Mouse (Mus musculus) ES-E14 (cell line): Measurements from ENCODE around the gene Rtn4ip1. TPM values are rescaled to one million over a fixed set of nuclear protein-coding genes. Genes with fewer than 3 reads are reported as not detected.

Source experiments
- DNase-seq: peaks from one replicate; pipeline ENCODE4 v3.0.0-alpha.2; 2013; ENCODE audit warnings: low read depth, low spot score
- H3K27ac ChIP-seq: 2 replicates; pipeline ENCODE4 v1.5.1; 2012; ENCODE audit warnings: low read depth, mild to moderate bottlenecking, low read length, moderate library complexity, mixed read lengths; ENCODE audit not compliant: poor library complexity, insufficient read depth, severe bottlenecking
- H3K36me3 ChIP-seq: 2 replicates; pipeline ENCODE4 v1.6.1; 2012; ENCODE audit warnings: mild to moderate bottlenecking, low read length, moderate library complexity, mixed read lengths; ENCODE audit not compliant: control insufficient read depth, poor library complexity, insufficient read depth, severe bottlenecking
- H3K4me1 ChIP-seq, 2 experiments: fragments of 150-350 bp in 1 of 2; sonication (generic) in 1 of 2; 2 replicates each; pipeline ENCODE4 v1.6.1; 2012; ENCODE audit warnings: low read length in 2 of 2, mild to moderate bottlenecking in 1 of 2, mixed read lengths in 1 of 2; ENCODE audit not compliant: control insufficient read depth in 2 of 2, insufficient read depth in 2 of 2, poor library complexity in 1 of 2
- H3K4me3 ChIP-seq, 2 experiments: fragments of 150-350 bp in 1 of 2; sonication (generic) in 1 of 2; 2 replicates each; pipeline ENCODE4 v1.5.1; 2012; ENCODE audit warnings: low read length in 2 of 2, low read depth in 1 of 2, mild to moderate bottlenecking in 1 of 2, mixed read lengths in 1 of 2; ENCODE audit not compliant: insufficient read depth in 1 of 2, poor library complexity in 1 of 2, severe bottlenecking in 1 of 2
- H3K9ac ChIP-seq: 2 replicates; pipeline ENCODE4 v1.6.1; 2012; ENCODE audit warnings: low read depth, mild to moderate bottlenecking, low read length, mixed read lengths; ENCODE audit not compliant: poor library complexity, insufficient read depth, severe bottlenecking
- H3K9me3 ChIP-seq: fragments of 150-350 bp; sonication (generic); 2 replicates; pipeline ENCODE4 v1.6.1; 2012; ENCODE audit warnings: low read depth, mild to moderate bottlenecking, low read length; ENCODE audit not compliant: control insufficient read depth, insufficient read depth
- CHD2 ChIP-seq: IDR thresholded peaks from 2 replicates; pipeline ENCODE4 v1.6.1; 2014; ENCODE audit warnings: mild to moderate bottlenecking, low read depth, low read length, inconsistent platforms
- HCFC1 ChIP-seq: IDR thresholded peaks from 2 replicates; pipeline ENCODE4 v1.6.1; 2012; ENCODE audit warnings: low read length, inconsistent platforms, borderline replicate concordance; ENCODE audit not compliant: insufficient read depth
- MAFK ChIP-seq: IDR thresholded peaks from 2 replicates; pipeline ENCODE4 v1.6.1; 2014; ENCODE audit warnings: mild to moderate bottlenecking, low read depth, low read length, inconsistent platforms; ENCODE audit not compliant: insufficient read depth
- ZC3H11A ChIP-seq: IDR thresholded peaks from 2 replicates; pipeline ENCODE4 v1.6.1; 2012; ENCODE audit warnings: low read depth, mild to moderate bottlenecking, inconsistent platforms, low read length, borderline replicate concordance
- ZNF384 ChIP-seq: IDR thresholded peaks from 2 replicates; pipeline ENCODE4 v1.6.1; 2012; ENCODE audit warnings: low read depth, low read length, inconsistent platforms
- in situ Hi-C, 2 experiments: fragments of 600-800 bp; cut with MboI; formaldehyde crosslinking; loops; one replicate each; pipeline ENCODE4 v1.15.1; 2025; ENCODE audit warnings: low sequenced_read_pairs in 2 of 2, inconsistent platforms in 1 of 2; ENCODE audit not compliant: unreplicated experiment in 2 of 2
- total RNA-seq: library from RNA; depleted of rRNA; stranded (reverse); fragments of 300-350 nt; gene quantifications from 2 replicates; pipeline ENCODE4 v1.2.3, GENCODE M21; 2012; rRNA removed

The Rtn4ip1 gene
- total RNA-seq: 8.5 and 10.2 TPM in 2 replicates

DNA sequence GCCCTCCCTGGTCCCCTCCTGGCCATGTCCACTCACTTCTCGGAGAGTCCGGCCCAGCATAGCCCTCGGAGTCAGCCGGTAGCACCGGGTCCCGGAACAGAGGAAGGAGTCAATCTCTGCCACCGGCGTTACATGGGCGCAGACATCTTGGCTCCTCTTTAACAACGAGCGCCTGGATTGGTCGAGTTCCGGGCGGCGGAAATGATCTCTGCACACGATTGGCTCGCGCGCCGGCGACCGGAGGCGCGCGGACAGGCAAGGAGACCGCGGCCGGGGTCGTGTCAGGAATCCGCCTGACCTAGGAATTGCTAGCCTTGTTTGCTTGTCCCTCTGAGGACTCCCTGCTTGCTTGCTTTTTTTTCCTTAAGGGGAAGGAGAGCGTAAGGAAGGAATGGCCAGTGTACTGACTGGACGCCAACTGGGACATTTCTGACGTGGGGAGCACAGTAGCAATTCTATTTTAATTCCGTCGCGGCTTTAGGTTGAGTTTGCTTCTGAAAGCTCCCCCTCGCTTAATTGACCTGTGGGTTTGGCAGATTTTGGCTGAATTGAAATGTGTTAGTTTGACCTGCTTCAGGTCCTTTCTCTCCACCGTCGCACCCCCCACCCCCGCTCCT lies at the start of gene Rtn4ip1, which contains the start of gene Qrsl1:
Rtn4ip1 (plus strand) TSS at position 230 of the 617 bp plus-strand sequence.
Qrsl1 (minus strand) TSS at position 168 of the 617 bp plus-strand sequence.
- TF ChIP-seq CHD2 (peak; percentile 78), MAFK (no peak), ZNF384 (no peak), HCFC1 (peak; percentile 75), ZC3H11A (peak; percentile 7; the same call in 1 of the 2 replicates)
- Histone ChIP-seq H3K9ac (peak within 1 kb of the TSS; percentile 98), H3K27ac (peak within 1 kb of the TSS; percentile 87), H3K36me3 (0 out of 2 replicates have a peak, but pooled peaks cover 2% of the 10 kb centered on the region), H3K4me3 (peak within 1 kb of the TSS; percentile 96 to 99), H3K9me3 (no peaks in the 10 kb centered on the region), H3K4me1 (peaks cover 2 to 3% of the 10 kb centered on the region in 2 experiments; a peak in 2 of 4 replicates)
- peak; percentile 83 for DNase-seq
- in situ Hi-C loops: loop anchor here in 1 of 2 experiments (25.0 kb wide), 1 partner anchor 314 kb away; the partner anchor contains the start of gene Cd24a

DNA sequence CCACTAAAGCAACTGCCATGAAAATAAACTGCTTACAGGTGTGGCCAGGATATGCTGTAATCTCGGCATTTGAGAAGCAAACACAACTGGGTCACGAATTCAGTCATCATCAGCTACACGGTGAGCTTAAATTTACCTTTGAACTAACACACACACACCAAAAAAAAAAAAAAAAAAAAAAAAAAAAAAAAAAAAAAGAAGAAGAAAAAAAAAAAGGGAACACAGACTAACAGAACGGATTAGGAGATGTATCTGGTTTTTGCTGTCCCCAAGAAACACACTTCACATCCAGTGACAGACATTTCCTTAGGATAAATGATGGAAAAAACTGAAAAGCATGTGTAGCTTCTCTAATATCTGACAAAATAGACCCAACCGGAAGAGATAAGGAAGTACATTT lies 49.7 kb upstream of the Rtn4ip1 start:
- Histone ChIP-seq H3K9ac (no peak overlapping the region), H3K27ac (no peak overlapping the region), H3K4me3 (no peak overlapping the region), H3K36me3 (no peaks in the 10 kb centered on the region), H3K9me3 (no peaks in the 10 kb centered on the region), H3K4me1 (no peaks in the 10 kb centered on the region)
- in situ Hi-C loops: no loop called here
- TF ChIP-seq ZNF384 (no peak), MAFK (no peak), ZC3H11A (no peak), CHD2 (no peak), HCFC1 (no peak)
- DNase-seq: no peak

DNA sequence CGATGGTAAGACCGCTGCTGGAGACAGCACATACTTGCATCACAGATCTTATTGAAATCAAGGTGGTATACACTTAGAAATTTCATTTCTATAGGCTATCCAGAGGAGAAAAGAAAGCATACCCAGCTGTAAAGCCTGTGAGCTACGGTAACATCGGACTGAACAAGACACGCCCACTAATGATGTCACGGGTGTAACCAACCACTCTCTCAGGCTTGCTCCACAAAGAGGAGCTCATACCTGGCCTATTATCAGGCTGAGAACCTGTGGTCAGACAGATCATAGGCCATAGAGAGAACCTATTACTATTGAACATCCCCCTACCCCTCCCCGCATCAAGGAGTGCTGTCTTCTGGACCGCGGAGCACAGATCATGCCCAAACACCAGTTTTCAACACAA lies 45.7 kb upstream of the Rtn4ip1 start:
- TF ChIP-seq ZC3H11A (no peak), CHD2 (no peak), ZNF384 (no peak), HCFC1 (no peak), MAFK (no peak)
- Histone ChIP-seq H3K9me3 (no peaks in the 10 kb centered on the region; the same call in 1 of the 2 replicates), H3K4me3 (no peak overlapping the region), H3K4me1 (no peaks in the 10 kb centered on the region), H3K9ac (no peak overlapping the region), H3K27ac (no peak overlapping the region), H3K36me3 (no peaks in the 10 kb centered on the region)
- no peak for DNase-seq
- in situ Hi-C loops: no loop called here

DNA sequence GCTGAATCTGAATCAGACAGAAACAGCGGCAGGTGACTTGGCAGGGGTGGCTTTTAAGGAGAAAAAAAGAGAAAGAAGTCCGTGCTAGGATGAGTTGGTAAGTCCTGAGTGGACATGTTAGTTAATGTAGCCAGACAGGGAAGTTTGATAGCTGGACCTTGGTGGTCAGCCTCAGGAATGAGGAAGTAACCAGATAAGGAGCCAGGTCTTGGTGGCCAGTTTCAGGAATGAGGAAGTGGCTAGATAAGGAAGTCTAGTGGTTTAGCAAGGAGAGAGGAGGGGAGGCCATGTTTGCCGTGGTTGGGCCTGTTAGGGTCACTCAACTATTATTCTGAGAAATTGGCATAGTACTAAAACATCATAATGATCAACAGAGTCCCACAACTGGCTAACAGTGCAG lies 45.3 kb upstream of the Rtn4ip1 start:
- no peak for TF ChIP-seq ZNF384
- no peak for TF ChIP-seq MAFK
- TF ChIP-seq ZC3H11A: no peak
- TF ChIP-seq HCFC1: no peak
- no peak for TF ChIP-seq CHD2
- DNase-seq: no peak
- Histone ChIP-seq H3K36me3 (no peaks in the 10 kb centered on the region), H3K4me1 (no peaks in the 10 kb centered on the region), H3K4me3 (no peak overlapping the region), H3K9me3 (no peaks in the 10 kb centered on the region; the same call in 1 of the 2 replicates), H3K9ac (no peak overlapping the region), H3K27ac (no peak overlapping the region)
- in situ Hi-C loops: no loop called here
